Mouse (Mus musculus) megakaryocyte, embryonic 14.5 days (primary cell): ENCODE measurements around the gene Kdm6b.

Experiments
- FLI1 ChIP-seq: IDR thresholded peaks from 2 replicates; pipeline ENCODE4 v1.6.1; 2012; ENCODE audit warnings: low read length, inconsistent platforms, mixed read lengths
- GATA1 ChIP-seq: IDR thresholded peaks from 3 replicates; pipeline ENCODE4 v1.6.1; 2012; ENCODE audit warnings: mixed read lengths, low read length, inconsistent platforms, borderline replicate concordance

GRCm38 (mm10) chr11:69389531-69390399 lies 23.7 kb downstream of the Kdm6b start:
- no peak for TF ChIP-seq FLI1
- TF ChIP-seq GATA1 = no peak
